ENCODE assay signal across 14 mouse cellular contexts in the genomic region with DNA sequence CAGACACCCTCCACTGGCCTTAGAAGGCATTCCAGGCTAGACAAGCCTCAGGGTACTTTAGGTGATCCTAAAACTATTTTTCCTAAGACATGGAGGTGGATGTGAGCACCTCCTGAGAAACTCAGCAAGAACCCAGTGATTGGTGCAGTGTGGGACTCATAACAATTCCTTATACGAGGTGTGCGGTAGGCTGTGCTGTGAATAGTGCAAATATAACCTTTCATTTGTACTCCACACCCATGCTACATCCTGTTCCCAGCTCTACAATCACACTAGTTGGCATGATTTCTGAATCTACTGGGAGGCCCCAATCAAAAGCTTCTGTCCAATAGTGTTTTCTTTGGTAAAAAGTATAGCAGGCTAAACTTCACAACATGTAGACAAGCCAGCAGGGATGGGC. TPM values are rescaled to one million over a fixed set of nuclear protein-coding genes. Genes with fewer than 3 reads are reported as not detected.
"Had no signal": no experiment of that assay in that cellular context is flagged by ENCODE, and none has a peak within 500 bp of the region (broad histone marks: within the 10 kb centered on the region; RNA-seq: fewer than 3 reads in every experiment).

No protein-coding gene starts in this region.

- H3K9ac ChIP-seq: kidney, embryonic 15.5 days; limb, embryonic 12.5 days; liver, embryonic 13.5 days; liver, postnatal 0 days; lung, embryonic 15.5 days had no signal

- H3K36me3 ChIP-seq: kidney, embryonic 15.5 days; limb, embryonic 12.5 days; liver, embryonic 13.5 days; lung, embryonic 15.5 days had no signal

- H3K4me2 ChIP-seq: kidney, embryonic 15.5 days; limb, embryonic 12.5 days; liver, embryonic 13.5 days; lung, embryonic 15.5 days had no signal

- H3K9me3 ChIP-seq: kidney, embryonic 15.5 days; limb, embryonic 12.5 days; liver, embryonic 13.5 days; lung, embryonic 15.5 days had no signal

- H3K27ac ChIP-seq: kidney, embryonic 15.5 days; limb, embryonic 12.5 days; liver, embryonic 13.5 days; lung, embryonic 15.5 days had no signal

- H3K4me3 ChIP-seq: kidney, embryonic 15.5 days; limb, embryonic 12.5 days; liver, embryonic 13.5 days; lung, embryonic 15.5 days had no signal

- DNase-seq: layer of hippocampus, adult 9-11 months; layer of hippocampus, postnatal 36 days; right cerebral cortex, postnatal 25 days had no signal

- H3K4me1 ChIP-seq: kidney, embryonic 15.5 days; lung, embryonic 15.5 days had no signal

- H3K27me3 ChIP-seq: kidney, embryonic 15.5 days; limb, embryonic 12.5 days; liver, embryonic 13.5 days; lung, embryonic 15.5 days had no signal

RNA-seq across cellular contexts. Expression of a gene that starts 17.6 kb away (rescaled TPM):
- total RNA-seq: layer of hippocampus, postnatal 36 days; left cerebral cortex, adult 8-10 months; left cerebral cortex, postnatal 36 days; megakaryocyte progenitor cell, adult 5-6 weeks; monocyte, adult 5-6 weeks had no signal
- polyA plus RNA-seq: kidney, adult 2 months; liver, postnatal 0 days; small intestine, adult 2 months had no signal
